Mouse (Mus musculus) kidney, postnatal 25 days (tissue): ENCODE measurements around the gene Chst3.
"Not testable (repeated sequence)": the region's sequence is repeated elsewhere in the genome, so short reads cannot be mapped to it uniquely, and the experiment has no call there.

Experiments used
- DNase-seq, 2 experiments: peaks; one replicate each; pipeline ENCODE4 v3.0.0; 2021; ENCODE audit warnings: mixed read lengths in 2 of 2

Gene Chst3

GRCm38 (mm10) chr10:60196971-60197370 is 22.1 kb downstream of the Chst3 start:
- peak; percentile 34 to 59 for DNase-seq

- peak; percentile 79 for DNase-seq
These were observed 24.0 kb downstream of the Chst3 start for GRCm38 (mm10) chr10:60195087-60195486.

- DNase-seq = peak; percentile 46 to 75
These were observed 25.3 kb downstream of the Chst3 start for GRCm38 (mm10) chr10:60193532-60194423.

- DNase-seq = peak; percentile 77 to 86
These were observed 27.3 kb downstream of the Chst3 start for GRCm38 (mm10) chr10:60191796-60192195.

GRCm38 (mm10) chr10:60189534-60190186 is 29.4 kb downstream of the Chst3 start:
- no peak for DNase-seq

GRCm38 (mm10) chr10:60186191-60186945 is 32.7 kb downstream of the Chst3 start:
- DNase-seq = no peak

- no peak for DNase-seq
These were observed 33.9 kb downstream of the Chst3 start for GRCm38 (mm10) chr10:60185023-60185709.

GRCm38 (mm10) chr10:60175306-60175705 is 43.8 kb downstream of the Chst3 start:
- DNase-seq = not testable (repeated sequence)

GRCm38 (mm10) chr10:60174506-60174905 is 44.6 kb downstream of the Chst3 start:
- DNase-seq = no peak

GRCm38 (mm10) chr10:60173035-60173434 is 46.0 kb downstream of the Chst3 start:
- DNase-seq = peak; percentile 50 to 58

- no peak for DNase-seq
These were observed 46.8 kb downstream of the Chst3 start for GRCm38 (mm10) chr10:60172306-60172705.

- no peak for DNase-seq
These were observed 47.7 kb downstream of the Chst3 start for GRCm38 (mm10) chr10:60171368-60171767.

GRCm38 (mm10) chr10:60170326-60171089 is 48.6 kb downstream of the Chst3 start:
- peak in 1 of 2 experiments; percentile 45 for DNase-seq

GRCm38 (mm10) chr10:60168960-60169359 is 50.1 kb downstream of the Chst3 start:
- no peak for DNase-seq

- no peak for DNase-seq
These were observed 50.8 kb downstream of the Chst3 start for GRCm38 (mm10) chr10:60168306-60168705.

GRCm38 (mm10) chr10:60166068-60166467 is 53.0 kb downstream of the Chst3 start:
- no peak for DNase-seq

- no peak for DNase-seq
These were observed 54.2 kb downstream of the Chst3 start for GRCm38 (mm10) chr10:60164869-60165268.

GRCm38 (mm10) chr10:60162973-60163255 is 56.1 kb downstream of the Chst3 start:
- DNase-seq = no peak

GRCm38 (mm10) chr10:60162184-60162972 is 56.7 kb downstream of the Chst3 start:
- DNase-seq = not testable (repeated sequence)

GRCm38 (mm10) chr10:60161397-60161796 is 57.7 kb downstream of the Chst3 start:
- DNase-seq = not testable (repeated sequence)

- DNase-seq = no peak
These were observed 60.9 kb downstream of the Chst3 start for GRCm38 (mm10) chr10:60158144-60158543.
